Mouse (Mus musculus) CH12F3 (cell line): ENCODE data around the gene Pik3ap1.

Source experiments
- in situ Hi-C: fragments of 300-500 bp; cut with MboI; formaldehyde crosslinking; loops from 2 replicates; pipeline ENCODE4 v1.14.3; 2020; ENCODE audit warnings: low sequenced_read_pairs

Gene Pik3ap1

GRCm38 (mm10) chr19:41284515-41284914 is 100.4 kb downstream of the Pik3ap1 start:
- in situ Hi-C loops = no loop called here

- in situ Hi-C loops = no loop called here
Measured at GRCm38 (mm10) chr19:41282718-41283117, 102.2 kb downstream of the Pik3ap1 start.

- in situ Hi-C loops = no loop called here
Measured at GRCm38 (mm10) chr19:41282216-41282615, 102.7 kb downstream of the Pik3ap1 start.

DNA sequence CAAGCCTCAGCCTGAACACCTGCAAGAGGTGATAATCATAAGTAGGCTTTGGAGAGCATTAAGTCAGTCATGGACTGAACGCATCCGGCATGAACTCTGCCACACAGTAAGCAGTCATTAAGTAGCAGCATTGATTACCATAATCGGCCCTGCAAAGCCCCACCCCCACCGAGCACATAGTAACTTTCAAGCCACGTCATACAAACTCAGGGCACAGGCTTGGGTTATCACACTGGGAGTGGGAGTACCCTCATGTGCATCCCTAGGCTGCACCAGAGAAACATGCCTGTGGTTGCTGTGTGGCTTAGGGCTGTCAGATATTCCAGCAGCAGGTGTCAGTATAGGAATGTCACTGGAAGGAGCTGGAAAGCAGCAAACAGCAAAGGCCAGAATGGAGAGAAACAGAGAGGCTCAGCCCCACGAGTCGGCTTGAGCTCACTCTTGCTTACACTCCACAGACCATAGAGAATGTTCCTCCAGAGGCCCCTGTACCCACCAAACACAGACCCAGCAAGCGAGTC is 105.1 kb downstream of the Pik3ap1 start:
- in situ Hi-C loops = no loop called here

DNA sequence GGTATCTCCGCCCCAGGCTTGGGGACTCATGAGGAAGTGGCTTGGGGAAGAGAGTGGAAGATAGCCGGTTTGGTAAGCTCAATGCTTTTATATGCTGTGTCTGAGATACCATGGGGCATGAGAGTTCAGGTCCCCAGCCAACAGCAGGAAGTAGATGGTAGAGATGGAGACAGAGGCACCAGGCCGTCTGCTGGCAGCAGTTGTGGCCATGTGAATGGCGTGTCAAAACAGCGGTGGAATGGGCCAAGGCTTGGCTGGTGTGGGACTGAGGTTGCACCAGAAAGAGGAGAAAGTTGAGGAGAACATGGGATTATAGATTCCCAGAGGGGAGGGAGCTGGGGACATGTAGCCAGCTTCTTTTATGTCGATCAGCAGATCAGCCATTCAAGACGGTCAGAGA is 106.3 kb downstream of the Pik3ap1 start:
- in situ Hi-C loops = no loop called here

DNA sequence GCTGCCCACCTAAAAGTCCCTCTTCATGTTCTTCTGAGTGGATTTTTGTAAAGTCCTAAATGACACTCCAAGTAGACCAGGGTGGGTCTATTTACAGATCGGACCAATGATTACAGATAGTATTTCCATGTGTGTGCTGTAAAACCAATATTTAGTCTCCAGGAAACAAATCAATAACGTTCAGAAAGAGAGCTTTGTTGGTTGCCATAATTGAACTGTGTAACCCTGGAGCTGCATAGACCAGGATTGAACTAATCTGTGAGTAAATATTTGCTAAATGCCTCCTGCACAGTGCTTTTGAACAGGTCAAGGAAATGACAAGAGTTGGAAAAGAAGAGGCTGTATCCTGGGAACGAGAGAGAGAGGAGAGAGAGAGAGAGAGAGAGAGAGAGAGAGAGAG is 109.3 kb downstream of the Pik3ap1 start:
- in situ Hi-C loops = no loop called here

DNA sequence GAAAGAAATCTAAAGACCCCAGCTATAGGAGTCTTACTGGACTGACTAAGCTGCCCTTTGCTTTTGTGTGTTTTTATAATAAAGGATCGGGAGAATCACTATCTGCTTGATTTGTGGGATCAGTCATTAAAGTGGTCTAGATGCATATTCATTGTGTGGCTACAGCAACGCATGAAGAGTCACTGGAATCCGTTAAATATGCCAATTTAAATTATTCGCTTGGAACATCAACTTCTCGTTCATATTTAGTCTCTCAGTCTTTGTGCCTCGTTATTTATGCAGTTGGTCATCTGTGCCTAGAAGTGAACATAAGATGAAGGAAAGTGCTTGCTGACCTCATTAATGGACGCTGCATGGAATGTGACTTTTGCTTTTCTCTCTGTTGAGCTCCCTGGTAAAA is 114.0 kb downstream of the Pik3ap1 start:
- in situ Hi-C loops = no loop called here

DNA sequence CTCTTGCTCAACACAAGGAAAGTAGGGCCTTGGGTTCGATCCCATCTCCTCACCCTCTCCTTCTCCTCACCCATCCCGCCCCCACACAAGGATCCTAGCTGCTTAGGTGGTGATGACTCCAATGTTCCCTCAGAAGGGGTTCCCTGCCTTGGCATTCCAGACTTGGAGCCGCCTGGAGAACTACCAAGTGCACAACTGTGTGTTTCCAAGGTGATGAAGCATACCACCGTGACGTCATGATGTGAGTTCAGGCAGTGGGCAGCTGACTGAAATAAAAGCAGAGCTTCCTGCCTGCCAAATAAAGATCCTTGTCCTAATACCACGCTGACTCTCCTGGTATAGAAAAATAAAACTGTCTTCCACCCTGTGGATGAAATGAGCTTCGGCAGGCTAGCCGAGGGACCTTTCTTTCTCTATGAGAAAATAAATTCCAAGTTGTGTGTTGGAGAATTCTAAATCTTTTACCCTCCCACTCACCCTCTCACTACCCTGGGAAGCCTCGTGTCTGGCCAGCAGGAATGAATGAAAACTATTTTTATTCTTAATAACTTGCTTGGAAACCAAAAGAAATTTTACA is 114.7 kb downstream of the Pik3ap1 start:
- in situ Hi-C loops = no loop called here

DNA sequence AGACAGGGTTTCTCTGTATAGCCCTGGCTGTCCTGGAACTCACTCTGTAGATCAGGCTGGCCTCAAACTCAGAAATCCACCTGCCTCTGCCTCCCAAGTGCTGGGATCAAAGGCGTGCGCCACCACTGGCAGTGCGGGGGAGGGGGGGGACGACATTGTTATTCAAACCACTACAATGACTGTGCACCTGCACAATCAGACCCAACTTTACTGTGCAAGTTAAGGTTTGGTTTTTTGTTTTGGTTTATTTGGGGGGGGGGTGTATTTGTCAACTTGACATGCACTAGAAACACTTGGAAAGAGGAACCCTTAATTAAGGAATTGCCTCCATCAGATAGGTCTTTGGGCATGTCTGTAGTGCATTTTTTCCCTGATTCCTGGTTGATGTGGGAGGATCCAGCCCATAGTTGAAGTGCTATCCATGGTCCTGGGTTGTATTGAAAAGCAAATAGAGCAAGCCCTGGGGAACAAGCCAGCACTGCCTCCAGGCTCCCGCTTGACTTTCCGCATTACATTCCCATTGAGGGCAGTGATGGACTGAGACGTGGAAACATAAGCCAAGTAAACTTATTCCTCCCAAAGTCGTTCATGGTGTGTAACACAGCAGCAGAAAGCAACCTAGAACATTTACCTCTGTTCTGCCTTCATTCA is 118.5 kb downstream of the Pik3ap1 start:
- in situ Hi-C loops = no loop called here

DNA sequence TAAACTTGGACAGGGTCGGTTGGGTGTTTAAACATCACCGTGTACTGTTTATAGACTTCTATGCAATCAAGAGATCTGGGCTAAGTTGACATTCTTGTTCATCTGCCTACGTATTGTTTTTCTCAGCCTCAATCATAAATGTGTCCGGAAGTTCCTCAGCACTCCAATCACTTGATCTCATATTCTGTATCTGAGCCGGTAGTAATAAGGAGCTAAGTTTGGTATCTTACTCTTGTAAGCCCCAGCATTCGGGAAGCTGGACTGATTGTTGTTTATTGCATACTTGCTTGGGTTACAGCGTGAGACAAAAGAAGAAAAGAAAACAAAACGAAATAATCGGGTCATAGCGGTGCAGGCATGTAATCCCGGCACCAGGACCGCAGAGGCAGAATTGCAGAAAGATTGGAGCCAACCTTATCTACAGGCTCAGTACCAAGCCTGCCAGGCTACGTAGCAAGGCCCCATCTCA is 120.5 kb downstream of the Pik3ap1 start:
- in situ Hi-C loops = no loop called here

- in situ Hi-C loops = no loop called here
Measured at GRCm38 (mm10) chr19:41263630-41264295, 121.1 kb downstream of the Pik3ap1 start, which contains the start of gene Tm9sf3. Gene Tm9sf3, minus strand, starts transcription at chr19:41263997.

DNA sequence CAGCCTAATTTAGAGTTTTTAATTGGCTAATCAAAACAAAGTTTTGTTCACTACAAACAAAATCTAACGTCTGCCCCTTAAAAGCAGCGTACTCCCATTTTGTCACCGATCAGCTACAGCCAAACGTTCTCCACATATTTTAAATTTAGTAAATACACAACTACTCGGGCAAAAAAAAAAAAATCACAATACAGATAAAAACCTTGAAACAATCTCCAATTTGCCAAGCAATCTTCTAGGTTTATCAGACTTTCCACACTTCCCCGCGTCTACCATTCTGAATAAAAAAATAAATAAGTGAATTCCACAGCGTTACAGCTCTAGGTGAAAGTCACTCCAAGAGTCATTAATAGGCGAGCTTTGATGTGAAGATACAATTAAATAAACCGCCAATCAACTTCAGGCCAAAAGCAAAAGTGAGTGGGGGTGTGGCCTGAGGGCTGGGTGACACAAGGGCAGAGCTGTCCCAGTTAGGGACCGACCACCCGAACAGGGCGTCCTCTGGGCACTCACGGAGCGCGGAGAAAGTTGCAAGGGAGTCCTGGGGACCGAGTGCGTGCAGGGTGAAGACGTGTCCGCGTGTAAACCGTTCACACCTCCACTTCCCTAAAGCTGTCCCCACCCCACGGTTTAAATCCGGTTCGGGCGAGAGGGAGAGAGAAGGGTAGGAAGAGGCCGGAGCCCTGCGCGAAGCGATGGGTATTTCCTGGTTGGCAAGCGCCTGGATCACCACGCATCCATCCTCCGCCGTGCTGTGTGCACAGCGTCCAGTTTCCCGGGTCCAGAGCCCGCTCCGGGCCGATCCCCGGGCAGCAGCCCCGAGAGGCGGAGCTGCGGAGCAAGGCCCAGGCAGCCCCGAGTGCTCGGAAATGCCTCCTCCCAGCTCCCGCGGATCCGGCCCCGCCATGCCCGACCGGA is 121.9 kb downstream of the Pik3ap1 start:
- in situ Hi-C loops = no loop called here

- in situ Hi-C loops = no loop called here
Measured at GRCm38 (mm10) chr19:41260736-41261135, 124.2 kb downstream of the Pik3ap1 start.

DNA sequence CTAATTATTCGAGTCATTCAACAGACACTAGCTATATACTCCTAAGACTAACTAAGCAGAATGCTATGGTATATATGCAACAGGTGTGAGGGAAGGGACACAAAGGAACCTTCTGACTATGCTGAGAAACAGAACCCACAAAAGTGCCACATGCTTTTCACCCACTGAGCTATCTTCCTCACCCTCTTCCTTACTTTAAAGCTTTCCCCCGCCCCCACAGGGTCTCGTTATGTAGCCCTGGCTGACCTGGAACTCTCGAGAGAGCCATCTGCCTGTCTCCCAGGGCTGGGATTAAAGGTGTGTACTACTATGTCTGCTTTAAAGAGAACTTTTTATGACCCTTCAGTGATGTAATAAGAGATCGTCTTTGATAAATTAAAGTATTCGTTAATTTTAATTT is 125.6 kb downstream of the Pik3ap1 start:
- in situ Hi-C loops = no loop called here

GRCm38 (mm10) chr19:41258707-41259106 is 126.2 kb downstream of the Pik3ap1 start:
- in situ Hi-C loops = no loop called here

DNA sequence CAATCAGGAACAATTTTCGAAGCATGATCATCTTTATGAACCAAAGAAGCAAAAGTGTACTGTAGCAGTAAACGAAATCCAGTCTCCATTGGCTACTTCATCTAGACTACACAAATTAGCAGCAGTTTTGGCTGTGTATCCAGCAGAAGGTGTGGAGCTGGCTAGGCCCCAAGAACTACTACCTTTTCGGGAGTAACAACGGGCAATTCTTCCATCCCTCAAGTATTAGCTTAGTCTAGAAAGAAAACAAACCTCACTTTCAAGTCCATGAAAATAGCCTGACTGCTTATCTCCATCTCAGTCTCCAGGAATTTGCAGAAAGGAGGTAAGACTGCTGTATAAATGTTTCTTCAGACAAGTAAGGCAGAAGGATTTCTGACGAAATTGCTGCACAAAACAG is 130.3 kb downstream of the Pik3ap1 start:
- in situ Hi-C loops = no loop called here

DNA sequence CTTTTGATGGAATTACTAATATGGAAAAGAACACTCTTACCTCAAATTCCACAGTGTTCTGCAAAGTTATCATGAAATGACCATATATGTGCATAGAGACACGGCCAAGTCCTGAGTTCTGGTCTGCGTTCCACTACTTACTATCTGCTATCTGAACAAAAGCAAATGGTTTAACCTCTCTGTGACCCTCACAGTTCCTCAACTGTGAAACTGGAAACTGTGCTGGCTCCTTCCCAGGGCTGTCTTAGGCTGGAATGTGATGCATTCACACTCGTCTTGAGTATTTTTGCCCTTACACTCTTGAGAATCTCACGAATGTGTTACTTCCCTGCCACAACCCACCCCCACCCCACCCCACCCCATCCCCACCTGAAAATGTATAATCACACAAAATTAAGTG is 135.9 kb downstream of the Pik3ap1 start:
- in situ Hi-C loops = no loop called here

GRCm38 (mm10) chr19:41248271-41248670 is 136.6 kb downstream of the Pik3ap1 start:
- in situ Hi-C loops = no loop called here

DNA sequence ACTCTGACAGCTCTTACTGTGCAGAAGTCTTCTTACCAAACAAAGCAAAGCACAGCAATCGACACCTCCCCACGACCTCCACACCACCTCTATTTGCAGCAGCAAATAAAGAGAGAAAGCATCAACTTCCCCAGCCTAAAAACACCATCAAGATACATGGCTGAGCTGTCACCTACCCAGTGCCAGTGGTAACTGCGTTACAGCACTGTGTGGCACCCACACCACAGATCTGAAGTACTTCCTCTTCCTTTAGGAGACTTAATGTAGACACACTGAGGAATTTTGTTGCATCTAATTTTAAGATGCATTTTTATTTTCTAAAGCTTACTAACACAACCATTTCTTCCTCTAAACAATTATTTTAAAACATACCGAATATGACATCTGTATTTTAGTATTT is 138.6 kb downstream of the Pik3ap1 start:
- in situ Hi-C loops = no loop called here

DNA sequence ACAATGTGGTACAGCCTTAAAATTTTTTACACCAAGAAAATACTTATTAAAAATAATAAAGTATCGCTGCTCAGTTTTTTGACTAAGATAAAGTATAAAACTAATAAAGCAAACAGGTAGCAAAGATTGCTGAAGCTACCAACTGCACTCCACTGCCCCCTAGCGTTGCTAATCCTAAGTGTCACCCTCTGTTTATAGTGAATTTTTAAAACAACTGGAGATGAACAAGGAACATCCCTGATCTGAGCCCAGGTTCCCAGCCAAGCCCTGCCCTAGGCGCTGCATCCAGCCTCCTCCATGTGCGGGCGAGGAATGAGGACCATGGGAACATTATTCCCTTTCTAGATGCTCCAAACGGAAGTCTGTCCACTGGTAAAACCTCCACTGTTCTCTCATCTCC is 140.3 kb downstream of the Pik3ap1 start:
- in situ Hi-C loops = no loop called here

- in situ Hi-C loops = no loop called here
Measured at GRCm38 (mm10) chr19:41241997-41242396, 142.9 kb downstream of the Pik3ap1 start.
